Mouse (Mus musculus) natural killer cell, adult 2 months (primary cell): Measurements from ENCODE around the gene Fahd1.
A peak's percentile ranks its signal among the peaks of the same experiment; 100 is the strongest.

Experiments used
- DNase-seq, 2 experiments: peaks; one replicate each; pipeline ENCODE4 v3.0.0; 2022; ENCODE audit warnings: low spot score in 2 of 2

The Fahd1 gene

DNA sequence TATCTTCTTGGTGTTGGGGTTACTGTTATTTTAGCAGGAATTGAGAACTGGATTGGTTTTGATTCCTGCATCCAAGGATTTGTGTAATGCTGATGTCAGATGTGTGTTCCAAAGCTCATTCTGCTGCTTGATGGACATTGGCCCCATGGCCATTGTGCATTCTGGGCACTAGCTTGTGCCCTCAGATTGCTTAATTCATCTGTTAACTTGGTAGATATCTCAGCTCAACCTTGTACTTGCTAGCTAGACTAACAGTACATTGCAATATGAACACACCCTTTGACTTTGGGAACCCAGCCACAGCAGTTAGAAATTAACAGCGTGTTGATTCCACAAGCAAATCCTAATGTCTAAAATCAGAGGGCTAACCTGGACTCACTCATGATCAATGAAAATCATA, 2.8 kb downstream of the Fahd1 start:
- no peak for DNase-seq

DNA sequence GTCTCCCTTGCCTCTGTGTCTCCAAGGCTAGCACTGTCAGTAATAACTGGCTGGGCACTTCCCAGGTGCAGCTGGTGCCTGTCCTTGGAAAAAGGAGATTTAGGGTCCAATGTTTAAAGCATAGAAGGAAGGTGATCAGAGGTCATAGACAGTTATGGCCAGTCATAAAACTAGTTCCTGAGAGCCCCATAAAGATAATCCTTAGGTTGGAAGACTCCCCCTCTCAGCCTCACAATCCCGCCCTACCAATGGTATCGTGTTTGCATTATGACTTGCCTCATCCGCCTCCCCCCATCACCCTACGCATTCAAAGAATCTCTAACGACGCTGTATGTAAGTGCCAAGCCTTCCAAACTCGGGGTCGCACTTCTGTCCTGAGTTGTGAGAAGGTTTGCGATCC, 5.6 kb downstream of the Fahd1 start:
- DNase-seq: no peak

DNA sequence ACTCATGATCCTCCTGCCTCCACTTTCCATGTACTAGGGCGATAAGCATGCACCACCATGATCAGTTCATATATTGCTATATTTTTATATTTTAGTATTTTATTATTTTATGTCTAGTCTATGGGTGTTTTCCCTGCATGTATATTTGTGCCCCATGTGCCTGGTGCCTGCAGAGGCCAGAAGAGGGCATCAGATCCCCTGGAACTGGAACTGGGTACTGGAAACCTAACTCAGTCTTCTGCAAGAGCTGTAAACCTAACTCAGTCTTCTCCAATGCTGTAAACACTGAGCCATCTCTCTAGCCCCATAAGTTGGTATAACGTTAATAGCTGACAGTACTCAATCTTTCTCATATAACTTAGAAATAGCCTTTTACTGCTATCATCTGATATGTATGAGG, 7.5 kb downstream of the Fahd1 start:
- no peak for DNase-seq

DNA sequence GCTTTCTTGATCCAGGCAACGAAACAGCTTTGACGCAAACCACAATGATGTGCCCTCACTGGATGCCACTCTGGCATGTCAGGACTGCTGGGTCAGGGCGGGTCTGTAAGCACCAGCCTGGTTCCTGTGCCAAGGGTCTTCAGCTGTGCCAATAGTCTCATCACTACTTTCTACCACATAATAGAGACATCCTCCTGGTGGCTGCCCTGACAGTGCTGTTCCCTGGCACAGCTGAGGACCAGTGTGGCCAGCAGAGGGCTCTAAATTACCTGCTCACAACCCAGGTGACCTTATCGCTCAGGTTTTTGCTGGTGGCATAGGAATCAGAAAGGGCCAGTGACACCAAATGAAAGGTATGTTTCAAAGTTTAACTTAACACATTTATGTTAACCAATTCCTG, 9.0 kb downstream of the Fahd1 start:
- peak in 1 of 2 experiments; percentile 31 for DNase-seq

DNA sequence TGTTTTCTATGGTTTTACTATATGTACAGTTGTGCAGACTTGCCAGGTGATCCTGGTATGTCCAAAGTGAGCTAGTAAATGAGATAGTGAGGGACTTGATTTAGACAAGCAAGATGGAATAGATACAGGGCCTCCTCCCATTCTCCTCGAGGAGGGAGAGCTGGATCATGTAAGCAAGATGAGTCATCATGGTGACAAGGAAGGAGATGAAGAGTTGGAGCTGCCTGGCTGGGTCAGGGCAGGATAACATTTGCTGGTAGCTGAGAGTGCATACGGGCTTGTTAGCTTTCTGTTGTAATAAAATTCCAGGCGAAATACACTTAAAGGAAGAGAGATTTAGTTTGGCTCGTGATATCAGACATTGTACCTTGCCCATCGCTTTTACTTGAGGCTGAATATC, 9.8 kb downstream of the Fahd1 start:
- no peak for DNase-seq

DNA sequence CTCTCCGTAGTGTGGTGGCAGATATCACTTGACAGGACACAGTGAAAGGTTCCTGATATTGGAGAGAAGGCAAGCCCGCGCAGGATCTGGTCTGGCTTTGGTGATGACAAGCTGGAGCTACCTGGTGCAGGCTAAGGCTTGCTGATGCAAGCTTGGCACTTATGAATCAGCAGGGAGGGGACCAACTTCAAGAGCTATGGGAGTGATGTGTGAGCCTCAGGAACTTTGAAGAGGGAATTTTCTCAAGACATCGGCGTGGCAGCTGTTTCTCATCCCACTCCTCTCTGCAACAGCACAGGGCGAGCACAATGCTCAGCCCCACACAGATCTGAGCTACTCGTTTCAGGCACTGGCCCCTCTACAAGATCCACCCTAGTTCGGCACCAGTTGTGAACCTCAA, 10.3 kb downstream of the Fahd1 start, which contains the start of gene Hagh:
Gene Hagh, plus strand, starts transcription at position 302 of the 400 bp plus-strand sequence.
- no peak for DNase-seq

DNA sequence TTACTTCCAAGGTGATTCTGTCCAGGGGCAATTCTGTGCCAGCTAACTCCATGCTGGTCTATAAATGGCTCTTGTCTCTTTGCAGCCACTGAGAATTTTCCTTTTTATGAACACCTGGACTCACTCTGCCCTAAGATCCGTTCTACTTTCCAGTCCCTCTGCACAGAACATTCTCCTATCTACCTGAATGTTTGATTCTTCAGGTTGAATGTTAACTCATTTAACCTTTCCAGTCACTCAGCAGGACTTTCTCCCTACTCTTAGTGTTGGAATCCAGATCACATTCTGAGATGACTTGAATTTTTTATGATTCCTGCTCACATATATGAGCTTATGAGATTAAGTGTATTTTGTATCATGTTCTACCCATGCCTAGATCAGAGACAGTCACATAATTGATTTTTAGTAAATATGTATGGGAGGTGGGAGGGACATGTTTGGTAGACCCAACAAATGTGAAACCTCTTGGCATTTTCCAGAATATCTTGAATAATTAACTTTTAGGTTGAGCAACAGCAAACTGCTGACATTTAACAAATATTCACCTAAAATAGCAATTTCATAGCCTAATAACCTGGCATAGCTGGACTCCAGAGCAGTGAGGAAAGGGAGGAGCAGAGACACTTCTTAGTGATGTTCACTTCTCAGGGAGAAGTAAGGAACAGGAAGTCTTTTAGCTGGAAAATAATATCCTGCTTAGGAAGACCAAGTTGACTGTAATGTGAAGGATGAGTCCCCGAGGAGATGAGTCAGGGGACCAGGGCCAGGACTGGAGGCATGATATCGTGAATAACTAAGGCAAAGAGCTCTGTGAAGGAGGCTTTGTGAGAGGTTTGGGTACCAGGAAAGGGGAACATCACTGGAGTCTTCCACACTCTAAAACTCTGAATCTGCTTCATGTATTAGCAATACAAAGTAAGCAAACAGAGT, 28.5 kb downstream of the Fahd1 start:
- DNase-seq: no peak

DNA sequence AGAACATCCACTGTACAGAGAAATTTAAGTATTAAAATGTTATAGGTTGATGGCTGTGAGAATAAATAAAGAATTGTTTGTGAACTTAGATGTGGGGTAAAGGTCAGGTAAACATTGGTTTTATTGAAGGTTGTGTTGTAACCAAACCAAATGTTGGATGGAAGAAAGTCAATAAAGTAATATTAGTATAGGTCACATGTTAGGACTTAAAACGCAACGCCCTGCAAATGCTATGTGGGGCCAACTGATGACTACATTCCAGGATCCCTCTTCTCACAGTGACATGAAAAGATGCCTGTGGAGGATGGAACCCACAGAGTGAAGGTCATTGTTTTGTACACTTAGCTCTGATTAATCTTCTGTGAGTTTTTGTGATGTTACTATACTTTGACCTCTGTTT, 30.7 kb downstream of the Fahd1 start:
- no peak for DNase-seq

DNA sequence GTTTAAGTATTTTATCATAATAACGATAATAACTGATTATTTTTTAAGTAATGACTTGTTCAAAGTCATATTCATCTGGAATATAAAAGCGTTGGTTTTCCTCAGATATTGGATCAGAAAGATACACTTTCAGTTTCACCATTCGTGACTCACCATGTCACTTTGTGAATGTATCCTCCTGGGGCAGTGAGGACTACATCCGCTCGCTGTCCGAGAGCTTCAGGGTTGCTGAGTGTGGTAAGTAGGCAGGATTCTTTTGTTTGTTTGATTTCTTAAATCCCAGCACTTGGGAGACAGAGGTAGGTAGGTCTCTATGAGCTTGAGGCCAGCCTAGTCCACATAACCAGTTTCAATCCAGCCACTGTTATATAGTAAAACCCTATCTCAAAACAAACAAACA, 32.0 kb downstream of the Fahd1 start:
- DNase-seq: no peak

DNA sequence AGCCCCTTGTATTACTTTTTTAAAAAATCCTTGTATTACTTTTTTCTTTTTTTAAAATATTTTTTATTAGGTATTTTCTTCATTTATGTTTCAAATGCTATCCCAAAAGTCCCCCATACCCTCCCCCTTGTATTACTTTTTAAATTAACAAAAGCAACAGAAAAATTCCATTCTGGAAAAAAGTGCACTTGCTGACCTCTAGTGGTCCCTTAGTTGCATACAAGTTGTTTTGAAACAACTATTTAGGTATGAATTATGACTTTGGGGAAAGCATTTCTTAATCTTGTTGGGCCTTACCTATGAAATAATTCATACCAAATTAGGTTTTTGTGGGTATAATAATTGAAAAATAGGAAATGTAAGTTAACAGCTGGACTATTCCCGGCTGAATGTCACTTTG, 32.7 kb downstream of the Fahd1 start:
- no peak for DNase-seq

DNA sequence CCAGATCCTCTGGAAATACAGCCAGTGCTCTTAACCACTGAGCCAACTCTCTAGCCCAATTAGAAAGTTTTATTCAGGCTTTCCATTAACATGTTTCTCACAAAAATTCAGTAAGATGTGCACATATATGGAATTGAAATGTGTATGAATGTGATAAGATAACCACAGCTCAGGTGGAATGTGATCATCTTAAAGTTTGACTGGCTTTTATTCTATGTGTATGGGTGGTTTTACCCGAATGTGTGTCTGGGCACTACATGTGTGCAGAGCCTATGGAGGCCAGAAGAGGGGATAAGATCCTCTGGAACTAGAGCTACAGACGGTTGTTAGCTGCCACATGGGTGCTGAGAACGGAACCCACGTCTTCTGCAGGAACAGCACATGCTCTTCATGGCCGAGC, 34.9 kb downstream of the Fahd1 start:
- no peak for DNase-seq

DNA sequence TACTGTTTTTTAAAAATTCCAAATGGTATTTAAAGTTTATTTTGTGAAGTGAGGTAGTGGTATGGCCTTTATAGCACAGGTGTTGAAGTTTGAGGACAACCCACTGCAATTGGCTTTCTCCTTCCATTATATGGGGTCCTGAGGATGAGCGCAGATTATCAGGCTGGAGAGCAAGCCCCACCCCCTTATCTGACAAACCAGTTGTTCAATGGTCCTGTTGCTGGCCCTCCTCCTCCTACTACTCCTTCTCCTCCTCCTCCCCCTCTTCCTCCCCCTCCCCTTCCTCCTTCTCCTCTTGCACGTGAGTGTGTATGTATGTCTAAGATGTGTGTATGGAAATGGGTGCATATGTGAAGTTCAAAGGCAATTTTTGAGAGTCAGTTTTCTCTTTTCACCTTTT, 37.9 kb downstream of the Fahd1 start:
- no peak for DNase-seq

DNA sequence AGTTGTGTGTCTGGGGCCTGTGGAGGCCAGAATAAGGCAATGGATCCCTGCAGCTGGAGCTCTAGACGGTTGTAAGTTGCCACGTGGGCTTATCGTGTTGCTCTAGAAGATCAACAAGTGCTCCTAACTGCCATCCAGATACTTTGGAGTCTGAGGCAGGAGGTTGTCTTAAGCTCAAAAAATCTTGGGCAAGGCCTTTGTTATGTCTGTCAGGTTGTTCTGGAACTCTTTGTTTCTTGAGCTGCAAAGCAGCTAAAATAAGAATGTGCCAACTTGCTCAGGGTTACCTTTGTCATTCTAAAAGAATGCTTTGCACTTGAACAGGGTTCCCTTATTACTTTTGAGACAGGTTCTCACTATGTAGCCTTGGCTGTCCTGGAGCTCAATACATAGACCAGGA, 39.0 kb downstream of the Fahd1 start:
- no peak for DNase-seq

DNA sequence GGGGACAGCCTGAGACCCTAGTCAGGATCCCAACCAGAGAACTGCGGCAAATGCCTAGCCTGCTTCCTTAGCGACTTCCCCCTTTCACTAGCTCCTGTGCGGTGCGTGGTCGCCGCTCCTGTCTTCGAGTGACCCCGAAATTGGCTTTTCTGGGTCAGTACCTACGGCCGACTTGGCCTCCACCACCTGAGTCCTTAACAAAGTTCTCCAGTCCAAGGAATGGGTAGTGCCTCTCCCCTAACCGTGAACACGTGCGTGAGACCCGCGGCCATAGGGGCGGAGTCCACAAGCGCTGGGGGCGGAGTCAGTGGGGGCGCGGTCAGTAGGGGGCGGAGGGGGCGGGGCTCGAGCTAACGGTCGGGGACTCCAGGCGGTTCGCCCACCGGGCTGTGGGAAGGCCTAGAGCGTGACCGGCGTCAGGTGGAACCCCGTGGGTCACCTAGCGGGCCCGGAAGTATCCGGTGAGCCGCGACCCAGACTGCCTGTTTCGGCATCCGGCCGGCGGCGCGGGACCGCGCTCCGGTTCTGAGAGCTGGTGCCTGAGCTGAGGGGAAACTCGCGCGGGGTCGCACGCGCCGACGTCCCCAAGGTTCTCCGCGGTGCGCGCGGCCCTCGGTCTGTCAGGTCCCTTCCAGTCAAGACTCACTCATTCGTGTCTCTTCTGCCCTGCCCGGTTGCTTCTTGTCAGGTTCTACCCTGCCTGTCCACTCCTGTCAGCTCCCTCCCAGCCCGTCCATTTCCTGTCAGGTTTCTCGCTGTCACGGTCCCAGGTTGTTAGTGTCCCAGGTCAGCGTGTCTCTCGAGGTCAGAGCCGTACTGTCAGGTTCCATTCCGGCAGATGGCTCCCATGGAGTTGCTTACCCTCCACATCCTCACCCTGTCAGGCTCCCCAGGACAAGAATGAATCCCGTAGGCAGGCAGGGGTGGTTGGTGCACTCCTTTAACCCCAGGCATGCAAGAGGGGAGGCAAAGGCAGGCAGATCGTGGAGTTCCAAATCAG, 45.9 kb downstream of the Fahd1 start, which contains the start of gene Meiob:
Gene Meiob, plus strand, starts transcription at position 338 of the 1,000 bp plus-strand sequence.
- peak; percentile 51 to 63 for DNase-seq

DNA sequence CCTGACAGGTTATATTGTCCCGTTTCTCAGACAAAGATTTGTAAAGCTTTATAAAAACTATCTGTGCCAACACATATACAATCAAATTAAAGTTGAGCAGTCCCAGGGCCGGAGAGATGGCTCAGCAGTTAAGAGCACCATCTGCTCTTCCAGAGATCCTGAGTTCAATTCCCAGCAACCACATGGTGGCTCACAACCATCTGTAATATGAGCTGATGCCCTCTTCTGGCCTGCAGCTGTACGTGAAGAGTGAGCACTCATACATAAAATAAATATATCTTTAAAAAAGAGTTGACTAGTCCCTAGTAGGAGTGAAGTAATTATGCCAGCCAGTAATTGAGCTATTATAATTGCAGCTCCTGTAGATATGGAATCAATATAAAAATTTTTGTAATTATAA, 49.6 kb downstream of the Fahd1 start:
- no peak for DNase-seq

DNA sequence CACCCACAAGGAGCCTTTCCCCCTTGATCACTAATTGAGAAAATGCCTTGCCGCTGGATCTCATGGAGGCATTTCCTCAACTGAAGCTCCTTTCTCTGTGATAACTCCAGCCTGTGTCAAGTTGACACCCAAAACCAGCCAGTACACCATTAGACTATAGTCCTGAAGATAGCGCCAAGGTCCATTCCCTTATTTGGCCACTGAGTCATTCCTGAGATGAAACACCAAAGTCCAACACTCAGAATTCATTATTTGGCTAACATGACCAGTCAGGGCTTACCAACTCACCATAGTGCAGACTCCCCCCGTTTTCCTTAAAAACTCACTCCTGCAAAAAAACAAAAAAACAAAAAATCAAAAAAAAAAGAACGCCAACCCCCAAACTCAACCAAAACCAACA, 50.7 kb downstream of the Fahd1 start:
- no peak for DNase-seq
